Mouse (Mus musculus): ENCODE data around the gene Rnf185.

Rnf185 gene

GRCm38 (mm10) chr11:3396091-3396490 is 56.1 kb downstream of the Rnf185 start:
- no peak for DNase-seq (ENCODE audit: low spot score in 2 of 2)

DNA sequence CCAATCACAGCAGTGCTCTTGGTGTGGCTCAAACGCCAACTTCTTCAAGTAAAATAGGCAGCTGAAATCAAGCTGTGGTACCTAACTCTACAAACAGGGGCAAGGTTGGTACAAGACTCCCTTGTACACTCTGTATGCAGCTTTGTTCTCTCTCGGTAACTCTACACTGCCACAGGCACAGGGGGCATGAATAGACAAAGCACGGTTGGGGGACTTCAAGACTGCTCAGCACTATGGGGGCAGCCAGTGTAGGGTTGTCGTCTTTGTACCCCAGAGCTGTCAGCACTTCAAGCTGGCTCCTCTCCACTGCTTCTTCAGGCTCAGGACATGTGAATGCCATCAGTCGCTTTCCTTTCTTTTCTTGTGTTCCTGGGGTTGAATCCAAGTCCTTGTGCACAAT is 57.6 kb downstream of the Rnf185 start:
- no peak for DNase-seq (ENCODE audit: low spot score in 2 of 2)

DNA sequence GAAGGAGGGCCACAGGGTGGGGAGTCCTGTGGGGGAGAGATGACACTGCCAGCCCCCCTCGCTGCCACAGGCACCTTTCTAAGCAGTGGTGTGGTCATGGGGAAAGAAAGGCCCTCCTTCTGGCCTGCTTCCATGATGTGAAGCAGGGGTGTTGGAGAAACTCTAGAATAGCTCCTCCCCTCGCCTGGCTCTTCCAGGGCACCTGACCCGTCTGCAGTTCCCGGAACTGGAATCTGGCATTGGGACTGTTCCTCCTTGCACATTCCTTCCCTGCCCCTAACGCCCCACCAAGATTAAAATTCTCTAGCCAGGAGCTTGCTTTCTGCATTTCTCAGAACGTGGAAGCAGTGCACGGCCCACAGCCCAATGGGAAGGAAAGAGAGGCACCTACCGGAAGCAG is 59.6 kb downstream of the Rnf185 start:
- no peak for DNase-seq (ENCODE audit: low spot score in 2 of 2)

- DNase-seq (ENCODE audit: low spot score in 2 of 2), result no peak
These were observed 61.4 kb downstream of the Rnf185 start for GRCm38 (mm10) chr11:3390789-3391188.

DNA sequence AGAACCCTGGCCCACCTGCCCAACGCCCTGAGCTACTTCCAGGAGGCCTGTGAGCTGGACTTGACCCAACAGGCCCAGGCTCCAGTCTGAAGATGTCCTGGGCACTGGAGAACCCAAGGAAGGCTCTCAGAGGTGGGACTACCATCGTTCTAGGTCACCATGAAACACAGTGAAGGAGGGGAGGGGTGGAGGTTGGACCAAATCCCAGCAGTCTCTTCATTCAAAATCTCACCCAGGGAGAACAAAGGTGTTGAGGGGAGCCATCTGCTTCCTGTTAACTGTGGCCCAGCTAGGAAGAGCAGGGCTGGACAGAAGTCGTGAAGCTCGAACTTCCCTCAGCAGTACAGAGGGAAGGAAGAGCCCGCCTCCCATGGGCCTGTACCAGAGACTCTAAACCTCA is 62.2 kb downstream of the Rnf185 start:
- DNase-seq (ENCODE audit: low spot score in 2 of 2), result no peak

- no peak for DNase-seq (ENCODE audit: low spot score in 2 of 2)
These were observed 64.5 kb downstream of the Rnf185 start for GRCm38 (mm10) chr11:3387482-3388196.

GRCm38 (mm10) chr11:3386941-3387368 is 65.2 kb downstream of the Rnf185 start:
- DNase-seq (ENCODE audit: low spot score in 2 of 2), result peak; percentile 67 to 74

- no peak for DNase-seq (ENCODE audit: low spot score in 2 of 2)
These were observed 69.3 kb downstream of the Rnf185 start for GRCm38 (mm10) chr11:3382602-3383594.

- no peak for DNase-seq (ENCODE audit: low spot score in 2 of 2)
These were observed 70.9 kb downstream of the Rnf185 start for GRCm38 (mm10) chr11:3381148-3381814.

- DNase-seq (ENCODE audit: low spot score in 2 of 2), result no peak
These were observed 72.7 kb downstream of the Rnf185 start for GRCm38 (mm10) chr11:3379427-3379826.

DNA sequence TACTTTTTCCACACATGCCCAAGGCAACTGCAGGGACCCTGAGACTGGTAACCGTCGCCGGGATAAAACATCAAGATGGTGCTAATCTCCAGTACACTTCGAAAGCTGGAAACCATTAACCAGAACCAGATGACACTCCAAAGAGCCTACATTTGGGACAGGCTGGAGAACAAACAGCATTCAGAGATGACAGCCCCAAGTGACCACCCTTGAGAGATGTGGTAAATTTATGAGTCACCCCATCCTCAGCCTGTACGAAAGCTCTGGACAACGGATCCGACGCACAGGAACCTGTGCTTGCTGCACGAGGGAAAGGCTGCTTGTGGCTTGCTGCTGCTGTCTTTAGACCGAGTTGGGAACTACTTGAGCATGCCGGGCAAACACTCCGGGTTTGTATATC is 77.4 kb downstream of the Rnf185 start:
- no peak for DNase-seq (ENCODE audit: low spot score in 2 of 2)

GRCm38 (mm10) chr11:3374293-3374645 is 77.9 kb downstream of the Rnf185 start:
- no peak for DNase-seq (ENCODE audit: low spot score in 2 of 2)

DNA sequence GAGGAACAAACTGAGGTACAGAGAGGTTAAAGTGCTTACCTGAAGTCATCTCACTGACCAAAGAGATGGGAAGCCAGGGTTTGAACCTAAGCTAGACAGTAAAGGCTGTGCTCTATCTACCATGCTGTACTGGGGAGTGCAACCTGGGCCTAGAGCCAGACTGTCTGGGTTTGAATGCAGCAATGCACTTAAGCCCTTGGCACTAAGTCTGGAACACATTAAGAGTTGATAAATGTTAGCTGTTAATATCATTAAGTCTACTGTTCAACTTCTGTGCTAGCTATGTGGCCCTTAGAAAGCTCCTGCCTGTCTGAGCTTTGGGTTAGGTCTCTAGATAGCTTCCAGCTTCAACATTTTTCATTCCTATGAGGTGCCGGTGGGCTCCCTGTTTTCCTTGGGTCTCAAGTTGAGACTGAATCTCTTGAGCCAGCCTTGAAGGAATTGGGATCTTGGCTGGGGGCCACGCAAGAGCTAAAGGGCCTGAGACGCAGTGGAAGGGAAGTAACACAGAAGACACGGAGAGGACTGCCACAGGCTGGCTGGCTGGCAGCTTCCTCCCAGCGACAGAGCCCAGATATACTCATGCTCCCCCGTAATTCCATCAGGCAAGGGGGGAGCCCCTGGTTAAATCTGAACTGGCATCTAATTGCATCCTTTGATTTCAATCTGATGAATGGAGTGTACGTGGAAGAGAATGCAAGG is 78.4 kb downstream of the Rnf185 start:
- no peak for DNase-seq (ENCODE audit: low spot score in 2 of 2)

GRCm38 (mm10) chr11:3371599-3372295 is 80.4 kb downstream of the Rnf185 start:
- DNase-seq (ENCODE audit: low spot score in 2 of 2), result no peak

- DNase-seq (ENCODE audit: low spot score in 2 of 2), result peak; percentile 60 to 61
These were observed 81.1 kb downstream of the Rnf185 start for GRCm38 (mm10) chr11:3370928-3371598.

DNA sequence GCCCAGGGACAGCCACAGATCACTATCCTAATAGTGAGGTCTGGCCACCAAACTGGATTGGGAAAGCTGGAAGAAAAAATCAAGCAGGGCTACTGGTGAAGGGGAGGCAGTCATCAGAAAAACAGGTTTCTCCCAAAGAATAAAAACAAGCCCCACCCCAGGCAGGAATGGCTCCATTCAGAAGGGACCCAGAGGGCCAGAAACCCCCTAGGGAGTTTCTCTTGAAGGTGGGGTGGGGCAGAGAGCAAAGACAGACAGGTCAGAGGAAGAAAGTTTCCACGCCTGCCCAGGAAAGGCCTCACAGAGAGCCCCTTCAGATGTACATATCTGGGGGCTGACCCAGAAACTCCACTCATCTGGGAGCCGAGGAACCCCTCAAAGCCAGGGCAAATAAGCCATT is 82.0 kb downstream of the Rnf185 start:
- DNase-seq (ENCODE audit: low spot score in 2 of 2), result no peak

- DNase-seq (ENCODE audit: low spot score in 2 of 2), result no peak
These were observed 82.7 kb downstream of the Rnf185 start for GRCm38 (mm10) chr11:3369449-3369848.

DNA sequence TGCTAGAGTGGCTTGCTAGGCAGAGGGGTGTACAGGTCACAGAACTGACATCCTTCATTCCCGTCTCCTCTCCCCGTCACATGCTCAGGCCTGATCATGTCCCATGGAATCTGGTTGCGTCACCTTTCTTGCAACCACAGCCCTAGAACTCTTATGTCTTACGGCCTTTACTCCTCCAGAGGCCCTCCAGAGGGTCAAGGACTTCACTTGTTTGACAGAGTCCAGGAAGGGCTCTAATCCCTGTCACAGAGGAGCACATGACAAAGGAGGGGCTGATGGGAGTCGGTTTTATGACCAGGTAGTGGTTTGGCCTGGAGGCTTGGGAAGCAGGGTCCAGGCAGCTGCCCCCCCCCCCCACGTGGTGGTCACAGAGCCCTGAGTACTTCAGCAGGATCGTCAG is 83.2 kb downstream of the Rnf185 start:
- DNase-seq (ENCODE audit: low spot score in 2 of 2), result no peak

GRCm38 (mm10) chr11:3366411-3366810 is 85.8 kb downstream of the Rnf185 start:
- no peak for DNase-seq (ENCODE audit: low spot score in 2 of 2)
